Mouse (Mus musculus): Measurements from ENCODE around the gene Mprip.

Mprip gene

DNA sequence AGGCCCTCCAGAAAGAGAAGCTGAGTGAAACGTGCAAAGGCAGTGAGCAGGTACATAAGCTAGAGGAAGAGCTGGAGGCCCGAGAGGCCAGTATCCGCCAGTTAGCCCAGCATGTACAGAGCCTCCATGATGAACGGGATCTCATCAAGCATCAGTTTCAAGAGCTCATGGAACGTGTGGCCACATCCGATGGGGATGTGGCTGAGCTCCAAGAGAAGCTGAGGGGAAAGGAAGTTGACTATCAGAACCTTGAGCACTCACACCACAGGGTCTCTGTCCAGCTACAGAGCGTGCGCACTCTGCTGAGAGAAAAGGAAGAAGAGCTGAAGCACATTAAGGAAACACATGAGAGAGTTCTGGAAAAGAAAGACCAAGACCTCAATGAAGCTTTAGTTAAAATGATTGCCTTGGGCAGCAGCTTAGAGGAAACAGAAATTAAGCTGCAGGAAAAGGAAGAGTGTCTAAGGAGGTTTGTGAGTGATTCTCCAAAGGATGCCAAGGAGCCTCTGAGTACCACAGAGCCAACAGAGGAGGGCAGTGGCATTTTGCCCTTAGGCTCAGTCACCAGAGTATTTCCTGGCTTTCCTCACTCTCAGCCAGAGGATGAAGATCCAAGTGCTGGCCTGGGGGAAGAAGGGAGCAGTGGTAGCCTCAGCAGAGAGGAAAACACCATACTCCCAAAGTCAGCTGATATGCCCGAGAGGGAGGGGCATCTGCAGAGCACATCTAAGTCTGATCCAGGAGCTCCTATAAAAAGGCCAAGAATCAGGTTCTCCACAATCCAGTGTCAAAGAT lies 97.3 kb downstream of the Mprip start:
- DNase-seq (ENCODE audit: extremely low spot score, low read depth, low spot score), result no peak

- no peak for DNase-seq (ENCODE audit: extremely low spot score, low read depth, low spot score)
Measured at GRCm38 (mm10) chr11:59759178-59759577, 98.1 kb downstream of the Mprip start.

DNA sequence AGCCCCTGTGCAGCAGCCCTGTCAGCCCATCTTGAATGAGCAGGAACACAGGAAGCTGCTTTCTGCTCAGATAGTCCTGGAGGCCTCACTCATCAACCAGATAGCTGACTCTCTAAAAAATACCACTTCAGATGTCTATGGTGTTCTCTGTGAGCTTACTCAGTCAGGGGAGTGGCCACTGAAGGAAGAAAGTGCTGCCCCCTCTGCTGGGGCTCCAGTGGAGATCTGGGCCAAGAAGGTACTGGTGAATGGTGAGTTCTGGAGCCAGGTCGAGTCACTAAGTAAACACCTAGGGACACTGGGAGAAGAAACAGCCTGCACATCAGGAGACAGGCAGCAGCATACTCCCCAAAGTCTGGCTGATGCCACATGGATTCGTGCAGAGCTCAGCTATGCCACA lies 98.5 kb downstream of the Mprip start:
- no peak for DNase-seq (ENCODE audit: extremely low spot score, low read depth, low spot score)

GRCm38 (mm10) chr11:59760796-59761195 lies 99.7 kb downstream of the Mprip start:
- no peak for DNase-seq (ENCODE audit: extremely low spot score, low read depth, low spot score)

GRCm38 (mm10) chr11:59769307-59769706 lies 108.2 kb downstream of the Mprip start:
- no peak for DNase-seq (ENCODE audit: extremely low spot score, low read depth, low spot score)

DNA sequence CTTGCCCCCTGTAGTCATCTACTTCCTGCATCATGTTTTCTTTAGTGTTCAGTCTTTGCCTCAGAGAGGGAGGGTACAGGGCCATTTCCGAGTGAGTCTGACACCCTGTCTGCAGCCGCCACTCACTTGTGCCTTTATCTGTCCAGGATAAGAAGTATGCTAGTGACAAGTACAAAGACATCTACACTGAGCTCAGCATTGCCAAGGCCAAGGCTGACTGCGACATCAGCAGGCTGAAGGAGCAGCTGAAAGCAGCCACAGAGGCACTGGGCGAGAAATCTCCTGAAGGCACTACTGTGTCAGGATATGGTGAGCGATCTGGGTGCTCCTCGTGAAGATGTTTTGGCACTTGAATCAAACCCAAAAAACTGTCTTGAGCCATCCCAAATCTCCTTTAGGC lies 108.6 kb downstream of the Mprip start:
- no peak for DNase-seq (ENCODE audit: extremely low spot score, low read depth, low spot score)

- DNase-seq (ENCODE audit: extremely low spot score, low read depth, low spot score), result no peak
Measured at GRCm38 (mm10) chr11:59770753-59771152, 109.6 kb downstream of the Mprip start.

GRCm38 (mm10) chr11:59772291-59772690 lies 111.2 kb downstream of the Mprip start:
- no peak for DNase-seq (ENCODE audit: extremely low spot score, low read depth, low spot score)

- DNase-seq (ENCODE audit: extremely low spot score, low read depth, low spot score), result no peak
Measured at GRCm38 (mm10) chr11:59772902-59773301, 111.8 kb downstream of the Mprip start.

- no peak for DNase-seq (ENCODE audit: extremely low spot score, low read depth, low spot score)
Measured at GRCm38 (mm10) chr11:59774522-59774921, 113.4 kb downstream of the Mprip start.

DNA sequence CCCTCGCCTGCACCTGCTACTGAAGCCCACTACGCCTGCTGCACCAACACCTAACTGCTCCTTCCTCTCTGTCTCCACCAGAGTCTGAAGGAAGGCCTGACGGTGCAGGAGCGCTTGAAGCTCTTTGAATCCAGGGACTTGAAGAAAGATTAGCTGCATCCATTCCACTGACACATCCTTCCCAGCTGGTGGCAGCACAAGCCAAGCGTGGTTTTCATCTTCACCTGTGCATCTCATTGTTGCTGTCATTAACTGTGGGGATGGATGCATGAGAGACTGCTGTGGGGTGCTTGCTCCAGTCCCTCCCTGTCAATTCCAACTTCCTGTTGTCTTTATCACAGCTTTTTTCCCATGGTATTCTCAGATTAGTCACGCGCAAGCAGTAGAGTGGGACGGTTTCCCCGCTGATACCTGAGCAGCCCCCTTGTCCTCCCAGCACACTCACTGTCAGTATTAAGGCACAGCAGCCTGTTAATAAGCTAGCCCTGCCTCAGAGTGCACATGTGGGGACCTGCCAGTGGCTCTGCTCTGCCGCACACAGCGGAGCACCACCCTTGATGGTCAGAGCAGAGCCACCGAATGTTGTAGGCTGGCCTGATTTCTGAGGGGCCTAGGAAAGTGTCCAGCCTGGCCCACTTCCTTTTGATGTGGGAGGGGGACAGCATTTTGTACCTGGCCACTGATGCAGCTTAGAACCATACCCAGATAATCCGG lies 114.5 kb downstream of the Mprip start:
- no peak for DNase-seq (ENCODE audit: extremely low spot score, low read depth, low spot score)

GRCm38 (mm10) chr11:59777259-59777658 lies 116.2 kb downstream of the Mprip start:
- no peak for DNase-seq (ENCODE audit: extremely low spot score, low read depth, low spot score)

DNA sequence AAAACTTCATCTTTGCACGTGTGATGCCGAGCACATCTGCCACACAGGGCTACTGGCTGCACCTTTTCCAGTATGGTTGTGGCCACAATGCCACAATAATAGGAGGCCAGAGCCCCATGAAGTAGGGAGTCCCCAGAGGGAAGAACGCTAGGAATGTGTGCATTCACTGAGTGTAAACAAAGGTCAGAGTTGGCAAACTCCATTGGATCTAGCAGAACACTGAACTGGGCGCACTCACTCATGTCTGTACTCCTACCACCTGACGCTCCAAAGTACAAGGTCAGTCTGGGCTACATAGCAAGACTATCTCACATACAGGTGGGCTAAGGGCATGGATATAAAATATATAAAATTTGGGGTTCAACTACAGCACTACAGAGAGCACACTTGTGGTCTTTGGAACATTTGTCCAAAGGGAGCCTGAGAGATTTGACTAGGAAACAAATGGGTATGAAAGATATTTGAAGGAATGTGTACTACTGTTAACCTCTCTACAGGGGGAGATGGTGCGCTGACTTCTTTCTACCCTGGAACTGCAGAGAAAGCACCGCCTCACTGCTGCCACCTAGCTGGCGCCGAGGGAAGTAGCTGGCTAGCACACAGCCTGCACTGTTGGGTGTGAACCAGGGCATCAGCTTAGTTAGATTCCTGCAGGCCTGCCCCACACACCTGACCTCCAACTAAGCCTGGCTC lies 117.2 kb downstream of the Mprip start:
- peak; percentile 64 for DNase-seq (ENCODE audit: extremely low spot score, low read depth, low spot score)

DNA sequence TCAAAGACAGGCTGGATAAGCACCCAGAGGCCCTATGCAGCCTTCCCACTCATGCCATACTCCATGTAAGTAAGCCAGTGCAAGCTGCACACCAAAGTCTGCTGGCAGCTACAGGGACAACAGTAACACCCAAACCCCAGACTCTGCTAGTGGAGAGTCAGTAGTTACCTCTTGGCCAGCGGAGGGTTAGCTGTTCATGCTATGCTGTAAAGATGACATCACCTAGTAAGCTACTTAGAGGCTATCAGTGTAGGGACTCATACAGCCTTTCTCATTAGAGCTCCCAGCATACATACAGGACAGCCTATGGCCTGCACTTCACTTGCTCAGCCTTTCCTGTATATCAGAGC lies 117.7 kb downstream of the Mprip start:
- no peak for DNase-seq (ENCODE audit: extremely low spot score, low read depth, low spot score)

- no peak for DNase-seq (ENCODE audit: extremely low spot score, low read depth, low spot score)
Measured at GRCm38 (mm10) chr11:59779406-59779805, 118.3 kb downstream of the Mprip start.

GRCm38 (mm10) chr11:59780241-59780640 lies 119.1 kb downstream of the Mprip start:
- no peak for DNase-seq (ENCODE audit: extremely low spot score, low read depth, low spot score)

DNA sequence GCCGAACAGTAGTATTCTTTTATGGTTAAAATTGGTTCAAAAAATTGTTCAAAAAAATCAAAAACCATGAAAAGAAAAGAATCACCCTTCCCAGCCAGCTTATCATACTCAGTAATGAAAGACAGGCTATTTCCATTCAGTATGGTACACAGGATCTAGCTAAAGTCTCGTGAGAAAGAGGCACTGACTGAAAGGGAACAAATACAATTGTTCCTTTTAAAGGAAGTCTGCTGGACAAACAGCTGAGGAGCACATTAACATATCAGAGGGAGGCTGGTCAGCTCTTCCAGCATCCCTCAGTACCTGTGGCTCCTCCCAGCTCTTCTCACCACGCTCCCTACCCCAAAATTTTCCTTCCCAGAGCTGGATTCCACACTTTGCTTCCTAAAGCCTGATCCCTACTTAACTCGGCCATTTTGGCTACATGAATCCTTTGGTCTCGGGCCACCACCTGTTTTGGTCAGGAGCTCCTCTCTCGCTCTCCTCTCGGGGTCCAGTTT lies 121.0 kb downstream of the Mprip start:
- no peak for DNase-seq (ENCODE audit: extremely low spot score, low read depth, low spot score)

- no peak for DNase-seq (ENCODE audit: extremely low spot score, low read depth, low spot score)
Measured at GRCm38 (mm10) chr11:59783591-59783990, 122.5 kb downstream of the Mprip start.

- no peak for DNase-seq (ENCODE audit: extremely low spot score, low read depth, low spot score)
Measured at GRCm38 (mm10) chr11:59786444-59787198, 125.5 kb downstream of the Mprip start.

GRCm38 (mm10) chr11:59787199-59787781 lies 126.2 kb downstream of the Mprip start, which contains the start of gene Pld6:
Pld6 (minus strand) TSS chr11:59787645.
- DNase-seq (ENCODE audit: extremely low spot score, low read depth, low spot score), result no peak

DNA sequence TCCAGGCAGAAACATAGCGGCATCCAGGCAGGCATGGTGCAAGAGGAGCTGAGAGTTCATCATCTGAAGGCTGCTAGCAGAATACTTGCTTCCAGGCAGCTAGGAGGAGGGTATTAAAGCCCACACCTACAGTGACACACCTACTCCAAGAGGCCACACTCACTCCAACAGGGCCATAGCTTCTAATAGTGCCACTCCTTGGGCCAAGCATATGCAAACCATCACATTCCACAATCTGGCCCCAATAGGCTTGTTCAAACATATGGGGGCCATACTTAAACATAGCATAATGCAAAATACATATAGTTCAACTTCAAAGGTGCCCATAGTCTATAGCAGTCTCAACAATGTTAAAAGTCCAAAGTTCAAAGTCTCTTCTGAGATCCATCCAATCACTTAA lies 128.2 kb downstream of the Mprip start:
- no peak for DNase-seq (ENCODE audit: extremely low spot score, low read depth, low spot score)
